Mouse (Mus musculus) limb, embryonic 14.5 days (tissue): Measurements from ENCODE around the gene Mki67. TPM values are rescaled to one million over a fixed set of nuclear protein-coding genes. Genes with fewer than 3 reads are reported as not detected.

Experiments
- ATAC-seq: fragments of 200-750 bp; cut with Nextera tagmentation; 2 replicates; pipeline ENCODE4 v1.8.0; 2017; ENCODE audit warnings: low read depth, moderate number of reproducible peaks, moderate TSS enrichment; ENCODE audit not compliant: low FRiP score
- DNase-seq: peaks from one replicate; pipeline ENCODE4 v3.0.0-alpha.2; 2015; ENCODE audit warnings: low spot score
- H3K27ac ChIP-seq: fragments of 300-500 bp; sonication (generic); replicated peaks from 2 replicates; pipeline ENCODE4 v1.5.1; 2014; ENCODE audit warnings: low read depth, mild to moderate bottlenecking, low read length, moderate library complexity, mixed read lengths
- H3K27me3 ChIP-seq: fragments of 300-500 bp; sonication (generic); 2 replicates; pipeline ENCODE4 v1.6.1; 2014; ENCODE audit warnings: low read length, mixed read lengths; ENCODE audit not compliant: control insufficient read depth, insufficient read depth
- H3K36me3 ChIP-seq: fragments of 300-500 bp; sonication (generic); 2 replicates; pipeline ENCODE4 v1.6.1; 2014; ENCODE audit warnings: mild to moderate bottlenecking, low read length, moderate library complexity, mixed read lengths; ENCODE audit not compliant: control insufficient read depth, insufficient read depth
- H3K4me1 ChIP-seq: fragments of 300-500 bp; sonication (generic); 2 replicates; pipeline ENCODE4 v1.6.1; 2014; ENCODE audit warnings: antibody characterized with exemption, low read length, mixed read lengths; ENCODE audit not compliant: control insufficient read depth, insufficient read depth
- H3K4me2 ChIP-seq: fragments of 300-500 bp; sonication (generic); replicated peaks from 2 replicates; pipeline ENCODE4 v1.6.1; 2014; ENCODE audit warnings: low read depth, mild to moderate bottlenecking, low read length, moderate library complexity; ENCODE audit not compliant: severe bottlenecking
- H3K4me3 ChIP-seq: fragments of 300-500 bp; sonication (generic); replicated peaks from 2 replicates; pipeline ENCODE4 v1.5.1; 2014; ENCODE audit warnings: low read length
- H3K9ac ChIP-seq: fragments of 300-500 bp; sonication (generic); 2 replicates; pipeline ENCODE4 v1.6.1; 2014; ENCODE audit warnings: mild to moderate bottlenecking, low read depth, low read length, moderate library complexity; ENCODE audit not compliant: severe bottlenecking
- H3K9me3 ChIP-seq: fragments of 300-500 bp; sonication (generic); 2 replicates; pipeline ENCODE4 v1.6.1; 2016; ENCODE audit warnings: low read length; ENCODE audit not compliant: control insufficient read depth
- POLR2A ChIP-seq: fragments of 200-500 bp; IDR thresholded peaks from 2 replicates; pipeline ENCODE4 v1.8.0; 2012; ENCODE audit warnings: inconsistent platforms, mild to moderate bottlenecking, moderate library complexity, borderline replicate concordance; ENCODE audit not compliant: insufficient read depth, insufficient read length; ENCODE audit errors: extremely low read depth
- WGBS: fragments of 180-500 bp; shearing (Covaris S2); extraction: QIAGEN DNeasy Blood & Tissue Kit; methylation state at CpG from one replicate; pipeline ENCODE4 v1.1.7; 2014; 5-methylcytosine and 5-hydroxymethylcytosine counted together
- polyA plus RNA-seq, 2 experiments: library from polyadenylated mRNA; depleted of rRNA in 1 of 2; stranded (reverse) in 1 of 2; unstranded in 1 of 2; fragments of >200 nt; fragmentation: Nextera tagmentation in 1 of 2; extraction: Ambion mirVana in 1 of 2; gene quantifications; 2 replicates each; pipeline versions ENCODE4 v1.2.1 to v1.2.3; 2012 to 2014

The Mki67 gene
- polyA plus RNA-seq, 2 experiments, result 43.1 to 47.7 TPM

- Histone ChIP-seq H3K4me2 (no peak overlapping the region), H3K9ac (no peak overlapping the region), H3K9me3 (no peaks in the 10 kb centered on the region), H3K27ac (no peak overlapping the region), H3K27me3 (no peaks in the 10 kb centered on the region), H3K4me3 (no peak overlapping the region), H3K4me1 (no peaks in the 10 kb centered on the region), H3K36me3 (no peaks in the 10 kb centered on the region)
- no peak for ATAC-seq
- TF ChIP-seq POLR2A, result no peak
- DNase-seq, result no peak
Observed at GRCm38 (mm10) chr7:135660314-135660713, 55.8 kb downstream of the Mki67 start.

- Histone ChIP-seq H3K4me3 (no peak overlapping the region), H3K4me2 (no peak overlapping the region), H3K9ac (no peak overlapping the region), H3K4me1 (no peaks in the 10 kb centered on the region), H3K36me3 (no peaks in the 10 kb centered on the region), H3K9me3 (no peaks in the 10 kb centered on the region), H3K27ac (no peak overlapping the region), H3K27me3 (no peaks in the 10 kb centered on the region)
- no peak for TF ChIP-seq POLR2A
- no peak for ATAC-seq
- WGBS, result 96% methylated on average over 4 of the region's 5 CpGs
- DNase-seq, result no peak
Observed at GRCm38 (mm10) chr7:135659314-135659935, 56.7 kb downstream of the Mki67 start.

- H3K4me1 ChIP-seq, result 0 out of 2 replicates have a peak, but pooled peaks cover under 1% of the 10 kb centered on the region
- no peaks in the 10 kb centered on the region for H3K36me3 ChIP-seq
- no peak for ATAC-seq
- no peak overlapping the region for H3K9ac ChIP-seq
- TF ChIP-seq POLR2A, result no peak
- 82% methylated on average over 7 of the region's 7 CpGs for WGBS
- no peak overlapping the region for H3K4me2 ChIP-seq
- no peak overlapping the region for H3K4me3 ChIP-seq
- H3K9me3 ChIP-seq, result no peaks in the 10 kb centered on the region
- no peak overlapping the region for H3K27ac ChIP-seq
- H3K27me3 ChIP-seq, result no peaks in the 10 kb centered on the region
- no peak for DNase-seq
Observed at GRCm38 (mm10) chr7:135658150-135658549, 58.0 kb downstream of the Mki67 start.

GRCm38 (mm10) chr7:135655113-135655512, 61.0 kb downstream of the Mki67 start:
- ATAC-seq, result no peak
- no peak overlapping the region for H3K4me2 ChIP-seq
- TF ChIP-seq POLR2A, result no peak

DNA sequence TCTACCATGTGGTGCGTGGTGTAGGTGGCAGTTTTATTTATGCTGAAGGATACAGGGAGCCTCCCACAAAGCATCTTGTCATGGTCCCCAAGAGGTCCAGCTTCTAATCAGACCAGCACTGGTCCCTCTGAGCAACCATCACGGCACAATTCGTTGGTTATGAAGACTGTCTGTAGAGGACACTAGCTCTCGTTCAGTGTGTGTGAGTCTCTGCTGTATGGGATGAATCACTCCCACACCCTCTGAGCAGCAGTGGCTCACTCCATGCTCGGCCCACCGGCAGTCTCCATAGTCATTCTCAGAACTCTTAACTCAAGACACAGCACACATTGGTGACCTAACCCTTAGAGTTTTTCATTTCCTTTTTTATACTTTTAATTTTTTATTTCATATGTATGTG, 61.9 kb downstream of the Mki67 start:
- no peak overlapping the region for H3K4me2 ChIP-seq
- H3K9me3 ChIP-seq, result no peaks in the 10 kb centered on the region
- H3K27ac ChIP-seq, result no peak overlapping the region
- H3K4me3 ChIP-seq, result no peak overlapping the region
- 87% methylated on average over 6 of the region's 6 CpGs for WGBS
- ATAC-seq (no peak), DNase-seq (no peak)
- no peaks in the 10 kb centered on the region for H3K36me3 ChIP-seq
- no peaks in the 10 kb centered on the region for H3K27me3 ChIP-seq
- H3K4me1 ChIP-seq, result 0 out of 2 replicates have a peak, but pooled peaks cover 6% of the 10 kb centered on the region
- TF ChIP-seq POLR2A, result no peak
- H3K9ac ChIP-seq, result no peak overlapping the region

More at GRCm38 (mm10) chr7:135655113-135655512, 61.0 kb downstream of the Mki67 start:
- Histone ChIP-seq H3K4me1 (0 out of 2 replicates have a peak, but pooled peaks cover 6% of the 10 kb centered on the region), H3K9me3 (no peaks in the 10 kb centered on the region), H3K27ac (no peak overlapping the region), H3K27me3 (no peaks in the 10 kb centered on the region), H3K4me3 (no peak overlapping the region), H3K36me3 (no peaks in the 10 kb centered on the region), H3K9ac (no peak overlapping the region)
- WGBS, result 92% methylated on average over 4 of the region's 4 CpGs
- no peak for DNase-seq
